Mouse (Mus musculus) limb, embryonic 14.5 days (tissue): ENCODE results near the gene Cox15. TPM values are rescaled to one million over a fixed set of nuclear protein-coding genes. Genes with fewer than 3 reads are reported as not detected.

Experiments used
- ATAC-seq: fragments of 200-750 bp; cut with Nextera tagmentation; 2 replicates; pipeline ENCODE4 v1.8.0; 2017; ENCODE audit warnings: low read depth, moderate number of reproducible peaks, moderate TSS enrichment; ENCODE audit not compliant: low FRiP score
- DNase-seq: peaks from one replicate; pipeline ENCODE4 v3.0.0-alpha.2; 2015; ENCODE audit warnings: low spot score
- H3K27ac ChIP-seq: fragments of 300-500 bp; sonication (generic); replicated peaks from 2 replicates; pipeline ENCODE4 v1.5.1; 2014; ENCODE audit warnings: low read depth, mild to moderate bottlenecking, low read length, moderate library complexity, mixed read lengths
- H3K27me3 ChIP-seq: fragments of 300-500 bp; sonication (generic); 2 replicates; pipeline ENCODE4 v1.6.1; 2014; ENCODE audit warnings: low read length, mixed read lengths; ENCODE audit not compliant: control insufficient read depth, insufficient read depth
- H3K36me3 ChIP-seq: fragments of 300-500 bp; sonication (generic); 2 replicates; pipeline ENCODE4 v1.6.1; 2014; ENCODE audit warnings: mild to moderate bottlenecking, low read length, moderate library complexity, mixed read lengths; ENCODE audit not compliant: control insufficient read depth, insufficient read depth
- H3K4me1 ChIP-seq: fragments of 300-500 bp; sonication (generic); 2 replicates; pipeline ENCODE4 v1.6.1; 2014; ENCODE audit warnings: antibody characterized with exemption, low read length, mixed read lengths; ENCODE audit not compliant: control insufficient read depth, insufficient read depth
- H3K4me2 ChIP-seq: fragments of 300-500 bp; sonication (generic); replicated peaks from 2 replicates; pipeline ENCODE4 v1.6.1; 2014; ENCODE audit warnings: low read depth, mild to moderate bottlenecking, low read length, moderate library complexity; ENCODE audit not compliant: severe bottlenecking
- H3K4me3 ChIP-seq: fragments of 300-500 bp; sonication (generic); replicated peaks from 2 replicates; pipeline ENCODE4 v1.5.1; 2014; ENCODE audit warnings: low read length
- H3K9ac ChIP-seq: fragments of 300-500 bp; sonication (generic); 2 replicates; pipeline ENCODE4 v1.6.1; 2014; ENCODE audit warnings: mild to moderate bottlenecking, low read depth, low read length, moderate library complexity; ENCODE audit not compliant: severe bottlenecking
- H3K9me3 ChIP-seq: fragments of 300-500 bp; sonication (generic); 2 replicates; pipeline ENCODE4 v1.6.1; 2016; ENCODE audit warnings: low read length; ENCODE audit not compliant: control insufficient read depth
- POLR2A ChIP-seq: fragments of 200-500 bp; IDR thresholded peaks from 2 replicates; pipeline ENCODE4 v1.8.0; 2012; ENCODE audit warnings: inconsistent platforms, mild to moderate bottlenecking, moderate library complexity, borderline replicate concordance; ENCODE audit not compliant: insufficient read depth, insufficient read length; ENCODE audit errors: extremely low read depth
- WGBS: fragments of 180-500 bp; shearing (Covaris S2); extraction: QIAGEN DNeasy Blood & Tissue Kit; methylation state at CpG from one replicate; pipeline ENCODE4 v1.1.7; 2014; 5-methylcytosine and 5-hydroxymethylcytosine counted together
- polyA plus RNA-seq, 2 experiments: library from polyadenylated mRNA; depleted of rRNA in 1 of 2; stranded (reverse) in 1 of 2; unstranded in 1 of 2; fragments of >200 nt; fragmentation: Nextera tagmentation in 1 of 2; extraction: Ambion mirVana in 1 of 2; gene quantifications; 2 replicates each; pipeline versions ENCODE4 v1.2.1 to v1.2.3; 2012 to 2014

Gene Cox15
- polyA plus RNA-seq, 2 experiments = 7.7 to 15.8 TPM

DNA sequence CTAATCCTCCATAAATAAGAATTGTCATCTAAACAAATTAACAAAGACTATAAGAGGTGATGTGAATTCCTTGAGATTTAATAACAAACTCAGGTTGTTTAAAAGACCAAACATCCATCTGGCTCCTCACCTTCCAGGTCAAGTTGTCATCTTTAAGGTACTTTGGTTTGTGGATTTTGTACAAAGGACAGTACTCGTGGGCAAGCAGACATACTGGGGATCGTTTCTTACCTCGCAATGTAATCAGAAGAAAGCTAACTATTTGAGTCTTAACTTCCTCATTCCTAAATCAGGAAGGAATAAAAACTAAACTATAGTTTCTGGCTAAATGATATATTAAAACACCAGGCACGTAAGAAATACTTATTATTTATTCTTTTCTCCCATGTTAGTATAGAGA is 17.8 kb upstream of the Cox15 start:
- Histone ChIP-seq H3K4me3 (no peak overlapping the region), H3K4me2 (no peak overlapping the region), H3K9ac (no peak overlapping the region), H3K4me1 (no peaks in the 10 kb centered on the region), H3K9me3 (no peaks in the 10 kb centered on the region), H3K36me3 (peaks cover 4% of the 10 kb centered on the region), H3K27me3 (no peaks in the 10 kb centered on the region), H3K27ac (no peak overlapping the region)
- no peak for TF ChIP-seq POLR2A
- ATAC-seq (no peak), DNase-seq (no peak)
- 85% methylated on average over 4 of the region's 4 CpGs for WGBS

DNA sequence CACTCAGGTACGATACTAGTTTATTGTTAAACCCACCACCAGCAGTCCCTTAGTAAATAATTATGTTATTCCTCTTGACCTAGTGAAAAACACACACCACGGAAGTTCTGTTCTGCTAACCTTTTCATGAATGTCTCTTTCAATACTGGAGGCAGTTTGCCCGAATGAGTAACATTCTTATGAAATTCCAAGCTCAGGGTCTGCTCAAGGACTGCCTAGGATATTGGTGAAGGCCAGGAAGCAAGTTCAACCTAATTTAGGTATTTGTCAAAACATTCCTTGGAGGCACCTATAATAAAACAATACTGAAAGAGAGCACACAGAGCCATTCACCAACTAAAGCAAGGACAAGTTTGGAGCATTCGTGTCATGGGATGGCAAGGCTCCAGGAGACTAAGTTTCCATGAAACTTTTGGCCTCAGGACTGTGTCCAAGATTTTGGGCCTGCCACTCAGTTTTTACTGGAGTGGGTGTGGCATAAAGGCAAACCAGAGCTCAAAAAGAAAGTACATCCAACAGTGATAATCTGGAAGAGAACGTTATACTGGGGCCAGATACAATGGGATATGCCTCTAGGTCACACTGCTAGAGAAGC is 16.7 kb upstream of the Cox15 start:
- Histone ChIP-seq H3K9me3 (no peaks in the 10 kb centered on the region), H3K4me3 (no peak overlapping the region), H3K4me2 (no peak overlapping the region), H3K4me1 (no peaks in the 10 kb centered on the region), H3K27me3 (no peaks in the 10 kb centered on the region), H3K36me3 (peaks cover 4% of the 10 kb centered on the region), H3K9ac (no peak overlapping the region), H3K27ac (no peak overlapping the region)
- 77% methylated on average over 5 of the region's 5 CpGs for WGBS
- DNase-seq (no peak), ATAC-seq (no peak)
- TF ChIP-seq POLR2A = no peak

DNA sequence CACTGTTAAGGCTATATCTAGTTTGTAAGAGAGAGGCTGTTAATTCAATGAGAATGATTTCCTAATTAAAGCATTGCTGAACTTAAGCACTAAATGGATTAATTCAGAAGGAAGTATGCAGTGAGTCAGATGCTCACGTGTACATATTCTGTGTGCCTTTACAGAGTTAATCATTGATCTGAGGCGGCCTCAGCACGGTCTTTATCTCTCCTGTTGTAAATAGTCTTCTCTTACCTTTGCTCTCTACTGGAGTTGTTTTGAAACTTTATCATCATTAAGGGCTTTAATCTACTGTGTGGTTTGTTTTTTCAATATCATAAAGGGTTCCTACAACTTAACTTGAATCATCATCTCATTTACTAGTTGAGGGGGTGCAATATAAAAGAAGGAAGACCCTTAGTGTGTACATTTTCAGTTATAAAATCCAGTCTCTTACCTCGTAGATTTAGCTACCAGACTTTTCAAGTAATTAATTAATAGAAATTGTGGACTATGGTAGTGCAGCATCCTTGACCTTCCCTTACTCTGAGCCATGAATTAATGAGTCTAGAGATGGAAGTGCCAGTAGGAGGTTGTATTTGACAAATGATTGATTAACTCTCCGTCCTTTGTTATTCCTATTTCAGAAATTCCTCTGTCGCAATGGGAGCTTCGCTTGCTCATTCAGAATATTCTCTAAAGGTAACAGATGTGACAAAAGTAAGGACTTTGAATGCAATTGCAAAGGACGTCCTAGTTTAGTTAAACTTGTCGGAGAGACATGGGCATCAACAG is 14.9 kb upstream of the Cox15 start:
- no peak overlapping the region for H3K27ac ChIP-seq
- 83% methylated on average over 9 of the region's 9 CpGs for WGBS
- H3K9me3 ChIP-seq = no peaks in the 10 kb centered on the region
- H3K9ac ChIP-seq = no peak overlapping the region
- TF ChIP-seq POLR2A = no peak
- H3K36me3 ChIP-seq = peaks cover 4% of the 10 kb centered on the region
- no peaks in the 10 kb centered on the region for H3K4me1 ChIP-seq
- no peak overlapping the region for H3K4me2 ChIP-seq
- H3K4me3 ChIP-seq = no peak overlapping the region
- H3K27me3 ChIP-seq = no peaks in the 10 kb centered on the region
- DNase-seq = no peak
- ATAC-seq = no peak

DNA sequence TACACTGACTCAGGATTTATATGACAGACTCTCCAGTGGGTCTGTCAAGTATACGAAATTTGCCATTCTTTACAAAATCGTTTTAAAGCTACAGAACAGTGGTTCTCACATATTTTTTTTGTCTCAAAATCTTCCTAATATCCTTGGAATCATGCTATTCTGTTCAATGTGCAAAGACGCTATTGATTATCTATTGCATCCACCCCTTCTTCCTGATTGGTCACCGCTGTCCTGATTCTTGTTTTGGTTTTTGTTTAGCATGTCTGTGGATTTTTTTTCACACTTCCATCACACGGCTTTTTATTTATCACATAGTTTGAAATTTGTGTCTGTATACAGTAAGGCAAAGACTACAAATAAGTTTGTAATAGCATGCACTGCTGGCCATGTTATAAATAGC is 13.7 kb upstream of the Cox15 start:
- Histone ChIP-seq H3K9me3 (no peaks in the 10 kb centered on the region), H3K27ac (no peak overlapping the region), H3K27me3 (no peaks in the 10 kb centered on the region), H3K9ac (no peak overlapping the region), H3K36me3 (peaks cover 4% of the 10 kb centered on the region), H3K4me2 (no peak overlapping the region), H3K4me1 (no peaks in the 10 kb centered on the region), H3K4me3 (no peak overlapping the region)
- WGBS = 82% methylated on average over 5 of the region's 5 CpGs
- no peak for TF ChIP-seq POLR2A
- DNase-seq = no peak
- ATAC-seq = no peak

DNA sequence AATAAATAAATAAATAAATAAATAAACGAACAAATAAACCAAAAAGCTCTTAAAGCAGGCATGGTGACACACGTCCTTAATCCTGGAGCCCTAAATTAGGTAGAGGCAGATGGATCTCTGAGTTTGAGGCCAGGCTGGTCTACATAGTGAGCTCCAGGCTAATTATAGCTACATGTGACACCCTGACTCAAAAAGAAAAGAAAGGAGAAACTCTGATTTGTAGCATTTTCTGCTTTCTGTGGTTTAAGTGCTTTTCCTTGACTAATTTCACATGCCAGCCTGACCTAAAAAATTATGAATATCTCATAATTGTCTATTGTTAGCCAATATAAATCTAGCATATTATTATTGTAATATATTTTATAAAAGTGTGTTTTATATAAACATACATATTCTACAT is 9.6 kb upstream of the Cox15 start:
- Histone ChIP-seq H3K4me3 (no peak overlapping the region), H3K4me2 (no peak overlapping the region), H3K36me3 (no peaks in the 10 kb centered on the region; the same call in 1 of the 2 replicates), H3K9ac (no peak overlapping the region), H3K27me3 (no peaks in the 10 kb centered on the region), H3K4me1 (no peaks in the 10 kb centered on the region), H3K27ac (no peak overlapping the region), H3K9me3 (no peaks in the 10 kb centered on the region)
- DNase-seq = no peak
- no peak for ATAC-seq
- 67% methylated on average over 2 of the region's 2 CpGs for WGBS
- no peak for TF ChIP-seq POLR2A
